Mouse (Mus musculus) liver, embryonic 13.5 days (tissue): Measurements from ENCODE around the gene Cfb. TPM values are rescaled to one million over a fixed set of nuclear protein-coding genes. Genes with fewer than 3 reads are reported as not detected.
A peak's percentile ranks its signal among the peaks of the same experiment; 100 is the strongest.
"Not testable (repeated sequence)": the region's sequence is repeated elsewhere in the genome, so short reads cannot be mapped to it uniquely, and the experiment has no call there.

Experiments
- ATAC-seq: fragments of 200-750 bp; cut with Nextera tagmentation; 2 replicates; pipeline ENCODE4 v1.8.0; 2017; ENCODE audit warnings: low read depth, mild to moderate bottlenecking, moderate number of reproducible peaks, moderate library complexity
- DNase-seq: peaks from one replicate; pipeline ENCODE4 v3.0.0; 2022
- H3K27ac ChIP-seq: fragments of 300-500 bp; sonication (generic); 2 replicates; pipeline ENCODE4 v1.5.1; 2015; ENCODE audit warnings: moderate library complexity, mild to moderate bottlenecking, inconsistent platforms
- H3K27me3 ChIP-seq: fragments of 300-500 bp; sonication (generic); 2 replicates; pipeline ENCODE4 v1.6.1; 2015; ENCODE audit warnings: mild to moderate bottlenecking, inconsistent platforms
- H3K36me3 ChIP-seq: fragments of 300-500 bp; sonication (generic); 2 replicates; pipeline ENCODE4 v1.6.1; 2015; ENCODE audit warnings: mild to moderate bottlenecking, inconsistent platforms
- H3K4me1 ChIP-seq: fragments of 300-500 bp; sonication (generic); replicated peaks from 2 replicates; pipeline ENCODE4 v1.6.1; 2015; ENCODE audit warnings: inconsistent platforms
- H3K4me2 ChIP-seq: fragments of 300-500 bp; sonication (generic); 2 replicates; pipeline ENCODE4 v1.6.1; 2015; ENCODE audit warnings: inconsistent platforms, mild to moderate bottlenecking, moderate library complexity
- H3K4me3 ChIP-seq: fragments of 300-500 bp; sonication (generic); replicated peaks from 2 replicates; pipeline ENCODE4 v1.5.1; 2015; ENCODE audit warnings: mild to moderate bottlenecking, inconsistent platforms
- H3K9ac ChIP-seq: fragments of 300-500 bp; sonication (generic); 2 replicates; pipeline ENCODE4 v1.6.1; 2015; ENCODE audit warnings: mild to moderate bottlenecking, inconsistent platforms
- H3K9me3 ChIP-seq: fragments of 300-500 bp; sonication (generic); replicated peaks from 2 replicates; pipeline ENCODE4 v1.6.1; 2016; ENCODE audit warnings: inconsistent platforms
- WGBS: fragments of 180-500 bp; shearing (Covaris S2); methylation state at CpG from one replicate; pipeline ENCODE4 v1.1.7; 2015; ENCODE audit not compliant: insufficient replicate concordance; 5-methylcytosine and 5-hydroxymethylcytosine counted together
- polyA plus RNA-seq: library from polyadenylated mRNA; unstranded; fragments of >200 nt; fragmentation: Nextera tagmentation; extraction: Ambion mirVana; gene quantifications from 2 replicates; pipeline ENCODE4 v1.2.1, GENCODE M21; 2015

Gene Cfb
- polyA plus RNA-seq = 118 and 133 TPM in 2 replicates

DNA sequence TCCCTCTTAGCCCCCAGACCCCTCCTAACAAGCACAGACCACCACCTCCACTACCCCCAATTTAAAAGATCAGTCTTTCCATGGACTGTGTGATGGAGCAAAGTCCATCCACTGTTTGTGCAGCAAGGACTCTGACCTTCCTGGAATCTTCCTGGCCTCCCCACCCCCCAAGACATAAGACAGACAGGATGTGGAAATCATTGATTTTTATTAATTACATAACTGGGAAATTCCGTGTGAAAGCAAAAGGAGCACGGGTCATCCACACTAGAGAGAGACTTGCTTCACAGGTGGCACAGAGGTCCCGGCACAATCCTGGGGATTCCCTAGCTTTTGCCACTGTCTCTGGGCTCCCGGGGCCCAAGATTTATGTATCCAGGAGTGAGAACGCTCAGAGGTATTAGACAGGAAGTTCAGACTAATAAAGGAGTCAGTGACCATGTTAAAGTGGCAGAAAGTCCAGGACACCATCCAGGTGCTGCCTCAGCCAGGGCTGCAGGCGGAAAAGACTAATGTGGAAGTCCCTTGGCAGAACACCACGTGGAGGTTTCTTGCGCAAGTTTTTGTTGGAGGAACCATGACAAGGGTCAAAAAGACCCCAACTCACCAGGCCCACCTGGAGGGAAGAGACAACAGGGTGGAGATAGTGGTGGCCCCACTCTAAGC, at the start of gene Cfb:
TSS of gene Cfb (minus strand) at position 103 of the 666 bp plus-strand sequence.
- peak within 1 kb of the TSS; percentile 58 for H3K27ac ChIP-seq

GRCm38 (mm10) chr17:34911945-34912351, 49.6 kb upstream of the Cfb start:
- H3K36me3 ChIP-seq = peaks cover 70% of the 10 kb centered on the region
- H3K9me3 ChIP-seq = no peaks in the 10 kb centered on the region
- no peaks in the 10 kb centered on the region for H3K27me3 ChIP-seq
- H3K9ac ChIP-seq = no peak overlapping the region
- peak; percentile 55 for ATAC-seq
- H3K4me1 ChIP-seq = peaks cover 45% of the 10 kb centered on the region
- no peak overlapping the region for H3K4me3 ChIP-seq
- no peak overlapping the region for H3K4me2 ChIP-seq
- WGBS = 43% methylated on average over 5 of the region's 5 CpGs
- DNase-seq = peak; percentile 73
- H3K27ac ChIP-seq = no peak overlapping the region

More for the DNA sequence above, at the start of gene Cfb:
- WGBS = 38% methylated on average over 8 of the region's 8 CpGs
- H3K36me3 ChIP-seq = peaks cover 11% of the 10 kb centered on the region
- H3K27me3 ChIP-seq = 0 out of 2 replicates have a peak, but pooled peaks cover 6% of the 10 kb centered on the region
- peaks cover 33% of the 10 kb centered on the region for H3K4me1 ChIP-seq
- no peaks in the 10 kb centered on the region for H3K9me3 ChIP-seq
- ATAC-seq (peak; percentile 60), DNase-seq (no peak)
- peak within 1 kb of the TSS; percentile 49 for H3K4me2 ChIP-seq
- peak within 1 kb of the TSS; percentile 41 for H3K4me3 ChIP-seq
- H3K9ac ChIP-seq = peak within 1 kb of the TSS; percentile 48

DNA sequence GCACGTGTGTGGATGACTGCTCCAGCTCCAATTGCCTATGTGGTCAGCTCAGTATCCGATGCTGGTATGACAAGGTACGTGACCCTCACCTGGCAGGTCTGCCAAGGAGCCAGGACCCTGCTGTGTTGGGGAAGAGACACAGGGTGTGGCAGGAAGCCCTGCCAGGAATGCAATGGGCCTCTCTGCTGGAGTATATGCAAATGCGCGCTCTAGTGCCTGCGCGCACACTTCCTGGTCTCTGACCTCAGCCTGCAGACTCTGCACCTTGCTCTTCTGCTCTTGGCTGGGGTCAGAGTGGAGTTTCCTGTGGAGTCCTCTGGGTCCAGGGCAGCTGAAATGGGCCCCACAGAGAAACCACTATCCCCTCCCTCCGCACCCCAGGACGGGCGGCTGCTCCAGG, 48.7 kb upstream of the Cfb start:
- 84% methylated on average over 10 of the region's 10 CpGs for WGBS
- ATAC-seq (peak; percentile 12; the same call in 1 of the 2 replicates), DNase-seq (no peak)
- Histone ChIP-seq H3K36me3 (peaks cover 80% of the 10 kb centered on the region), H3K9me3 (no peaks in the 10 kb centered on the region), H3K4me1 (peaks cover 43% of the 10 kb centered on the region), H3K4me3 (no peak overlapping the region), H3K27ac (no peak overlapping the region), H3K4me2 (no peak overlapping the region), H3K9ac (no peak overlapping the region), H3K27me3 (no peaks in the 10 kb centered on the region)

DNA sequence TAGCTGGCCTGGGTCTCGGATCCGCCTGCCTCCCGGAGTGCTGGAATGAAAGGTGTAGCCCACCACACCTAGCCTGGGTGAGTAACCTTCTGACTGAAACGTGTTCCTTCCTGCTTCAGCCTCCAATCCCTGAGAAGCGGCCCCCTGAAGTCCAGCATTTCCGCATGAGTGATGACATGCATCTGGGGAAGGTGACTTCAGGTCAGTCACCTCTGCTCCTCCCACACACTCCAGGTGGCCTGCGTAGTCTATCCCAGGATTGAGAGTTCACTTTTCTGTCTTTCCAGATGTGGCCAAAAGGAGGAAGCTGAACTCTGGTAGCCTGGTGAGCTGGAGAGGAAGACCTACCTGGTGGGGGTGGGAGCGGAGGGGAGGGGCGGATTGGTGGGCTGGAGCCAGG, 40.6 kb upstream of the Cfb start:
- DNase-seq (no peak), ATAC-seq (no peak)
- WGBS = 83% methylated on average over 9 of the region's 9 CpGs
- Histone ChIP-seq H3K36me3 (peaks cover 64% of the 10 kb centered on the region), H3K27ac (no peak overlapping the region), H3K4me2 (no peak overlapping the region), H3K27me3 (no peaks in the 10 kb centered on the region), H3K4me3 (no peak overlapping the region), H3K9me3 (no peaks in the 10 kb centered on the region), H3K9ac (no peak overlapping the region), H3K4me1 (peaks cover 42% of the 10 kb centered on the region)

DNA sequence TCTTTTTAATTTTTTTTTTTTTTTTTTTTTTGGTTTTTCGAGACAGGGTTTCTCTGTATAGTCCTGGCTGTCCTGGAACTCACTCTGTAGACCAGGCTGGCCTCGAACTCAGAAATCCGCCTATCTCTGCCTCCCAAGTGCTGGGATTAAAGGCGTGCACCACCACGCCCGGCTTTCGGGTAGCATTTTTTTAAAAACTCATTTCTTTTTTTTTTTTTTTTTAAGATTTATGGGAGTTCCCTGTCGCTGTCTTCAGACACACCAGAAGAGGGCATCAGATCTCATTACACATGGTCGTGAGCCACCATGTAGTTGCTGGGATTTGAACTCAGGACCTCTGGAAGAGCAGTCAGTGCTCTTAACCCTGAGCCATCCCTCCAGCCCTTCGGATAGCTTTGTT, 39.6 kb upstream of the Cfb start:
- not testable (repeated sequence) for H3K4me2 ChIP-seq, H3K4me3 ChIP-seq, H3K9ac ChIP-seq, H3K27ac ChIP-seq, DNase-seq, H3K9me3 ChIP-seq, H3K27me3 ChIP-seq, ATAC-seq
- peaks cover 54% of the 10 kb centered on the region for H3K36me3 ChIP-seq
- 69% methylated on average over 9 of the region's 10 CpGs for WGBS
- H3K4me1 ChIP-seq = peaks cover 51% of the 10 kb centered on the region

DNA sequence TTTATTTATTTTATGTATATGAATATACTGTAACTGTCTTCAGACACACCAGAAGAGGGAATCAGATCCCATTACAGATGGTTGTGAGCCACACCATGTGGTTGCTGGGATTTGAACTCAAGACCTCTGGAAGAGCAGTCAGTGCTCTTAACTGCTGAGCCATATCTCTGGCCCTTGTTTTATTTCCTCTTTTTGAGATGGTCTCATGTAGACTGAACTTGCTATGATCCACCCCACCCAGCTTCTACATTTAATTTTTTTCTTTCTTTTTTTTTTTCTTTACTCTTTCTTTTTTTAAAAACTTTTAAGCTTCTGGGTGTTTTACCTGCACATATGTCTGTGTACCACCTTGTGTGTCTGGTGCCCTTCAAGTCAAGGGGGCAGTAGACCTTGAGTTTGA, 38.5 kb upstream of the Cfb start:
- not testable (repeated sequence) for ATAC-seq, H3K27ac ChIP-seq, DNase-seq, H3K27me3 ChIP-seq, H3K4me2 ChIP-seq, H3K4me3 ChIP-seq, H3K9me3 ChIP-seq
- H3K36me3 ChIP-seq = peaks cover 51% of the 10 kb centered on the region
- peak overlapping the region; percentile 93; the same call in 1 of the 2 replicates for H3K9ac ChIP-seq
- H3K4me1 ChIP-seq = peaks cover 62% of the 10 kb centered on the region

DNA sequence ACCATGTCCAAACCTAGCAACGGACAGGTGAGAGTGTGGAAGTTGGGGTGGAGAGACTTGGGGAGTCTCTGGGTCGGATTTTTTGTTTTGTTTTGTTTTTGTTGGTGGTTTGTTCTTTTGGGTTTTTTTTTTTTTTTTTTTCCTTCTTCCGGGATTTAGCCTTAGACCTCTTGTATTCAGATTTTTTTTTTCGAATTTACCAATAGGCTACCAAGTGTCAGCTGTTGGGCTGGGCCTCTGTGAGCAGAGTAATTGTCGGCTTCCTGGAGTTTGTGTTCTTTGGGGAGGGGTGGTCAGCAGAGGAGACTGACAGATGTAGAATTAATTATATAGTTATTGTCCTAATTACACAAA, 37.5 kb upstream of the Cfb start:
- DNase-seq (no peak), ATAC-seq (no peak)
- Histone ChIP-seq H3K36me3 (peaks cover 44% of the 10 kb centered on the region), H3K27me3 (no peaks in the 10 kb centered on the region), H3K27ac (peak overlapping the region; percentile 94), H3K4me1 (peaks cover 72% of the 10 kb centered on the region), H3K9me3 (no peaks in the 10 kb centered on the region), H3K9ac (peak overlapping the region; percentile 93), H3K4me3 (peak overlapping the region; percentile 81), H3K4me2 (peak overlapping the region; percentile 98)
- WGBS = 1% methylated on average over 5 of the region's 5 CpGs

GRCm38 (mm10) chr17:34899053-34899889, 37.0 kb upstream of the Cfb start:
- Histone ChIP-seq H3K27ac (peak overlapping the region; percentile 94), H3K9me3 (no peaks in the 10 kb centered on the region), H3K4me1 (peaks cover 78% of the 10 kb centered on the region), H3K4me2 (peak overlapping the region; percentile 98), H3K9ac (peak overlapping the region; percentile 93), H3K27me3 (no peaks in the 10 kb centered on the region), H3K4me3 (peak overlapping the region; percentile 81), H3K36me3 (peaks cover 38% of the 10 kb centered on the region)
- peak; percentile 8; the same call in 1 of the 2 replicates for ATAC-seq
- under 1% methylated on average over 38 of the region's 45 CpGs for WGBS
- DNase-seq = peak; percentile 28

GRCm38 (mm10) chr17:34898706-34899052, 36.4 kb upstream of the Cfb start:
- Histone ChIP-seq H3K4me2 (peak overlapping the region; percentile 98), H3K9ac (peak overlapping the region; percentile 93), H3K4me3 (peak overlapping the region; percentile 81), H3K27ac (peak overlapping the region; percentile 94), H3K9me3 (no peaks in the 10 kb centered on the region), H3K4me1 (peaks cover 82% of the 10 kb centered on the region), H3K27me3 (no peaks in the 10 kb centered on the region), H3K36me3 (peaks cover 33% of the 10 kb centered on the region)
- DNase-seq (no peak), ATAC-seq (no peak)
- WGBS = 0% methylated on average over 30 of the region's 47 CpGs

DNA sequence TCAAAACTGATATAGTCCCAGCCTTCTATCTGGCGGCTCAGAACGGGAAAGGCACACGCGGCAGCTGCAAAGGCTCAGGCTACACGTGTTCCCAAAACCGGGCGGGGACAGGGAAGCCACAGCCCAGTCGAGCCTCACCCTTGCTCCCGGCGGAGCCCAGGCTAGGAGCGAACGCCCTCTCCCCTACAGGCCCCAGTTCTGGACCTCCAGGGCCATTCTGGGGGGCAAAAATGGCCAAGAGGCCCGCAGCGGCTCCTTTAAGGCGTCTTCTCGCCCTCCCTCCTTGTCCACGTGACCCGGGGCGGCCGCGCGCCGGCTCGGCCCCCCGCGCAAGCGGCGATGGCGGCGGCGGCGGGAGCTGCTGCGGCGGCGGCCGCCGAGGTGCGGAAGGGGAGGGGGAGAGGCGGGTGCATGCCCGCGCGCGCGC, 35.9 kb upstream of the Cfb start, which contains the start of the genes C2 and Ehmt2:
TSS of gene C2 (minus strand) at position 106 of the 427 bp plus-strand sequence.
TSS of gene Ehmt2 (plus strand) at position 310 of the 427 bp plus-strand sequence.
- Histone ChIP-seq H3K27me3 (no peaks in the 10 kb centered on the region), H3K9ac (peak within 1 kb of the TSS; percentile 93), H3K27ac (peak within 1 kb of the TSS; percentile 94), H3K4me3 (peak within 1 kb of the TSS; percentile 81), H3K9me3 (no peaks in the 10 kb centered on the region), H3K4me1 (peaks cover 82% of the 10 kb centered on the region), H3K4me2 (peak within 1 kb of the TSS; percentile 98), H3K36me3 (peaks cover 28% of the 10 kb centered on the region)
- DNase-seq (peak; percentile 67), ATAC-seq (peak; percentile 53)
- under 1% methylated on average over 20 of the region's 44 CpGs for WGBS

DNA sequence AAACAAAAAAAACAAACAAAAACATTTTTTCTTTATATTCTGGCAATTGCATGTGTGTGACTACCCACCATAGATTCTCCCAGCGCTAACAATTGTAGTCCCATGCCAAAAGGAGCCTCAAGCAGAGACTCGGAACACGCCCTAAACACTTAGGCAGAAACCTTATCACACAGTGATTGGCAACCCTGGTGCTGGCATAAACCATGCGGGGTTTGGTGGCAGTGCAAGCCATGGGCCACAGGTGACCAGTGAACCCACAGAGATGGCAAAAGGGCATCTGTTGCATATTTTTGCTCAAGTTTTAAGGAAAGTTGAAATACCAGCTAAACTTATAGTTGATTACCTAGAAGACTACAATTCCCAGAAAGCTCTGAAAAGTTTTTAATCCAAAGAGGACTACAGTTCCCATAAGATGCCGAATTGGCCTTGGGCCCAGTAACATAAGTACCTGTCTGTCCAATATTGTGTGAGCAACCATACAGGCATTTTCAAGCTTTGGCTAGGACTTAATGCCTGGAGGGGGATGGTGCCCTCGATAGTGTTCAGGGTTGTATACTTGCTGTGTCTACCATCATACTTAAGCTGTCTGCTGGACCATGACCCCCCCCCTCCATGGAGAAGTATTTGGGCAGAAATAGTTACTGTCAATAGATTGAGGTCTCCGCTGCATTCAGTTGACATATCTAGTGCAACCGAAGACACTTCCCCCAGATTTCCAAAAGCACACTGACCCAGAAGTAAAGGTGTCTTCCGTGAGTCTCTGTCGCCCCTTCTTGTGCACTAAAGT, 35.2 kb upstream of the Cfb start:
- DNase-seq = peak; percentile 36
- 8% methylated on average over 10 of the region's 10 CpGs for WGBS
- peaks cover 81% of the 10 kb centered on the region for H3K4me1 ChIP-seq

More for the DNA sequence above, 35.2 kb upstream of the Cfb start:
- Histone ChIP-seq H3K9me3 (no peaks in the 10 kb centered on the region), H3K27me3 (no peaks in the 10 kb centered on the region), H3K9ac (peak overlapping the region; percentile 93), H3K27ac (peak overlapping the region; percentile 94), H3K4me2 (peak overlapping the region; percentile 98), H3K36me3 (peaks cover 22% of the 10 kb centered on the region), H3K4me3 (peak overlapping the region; percentile 81)
- no peak for ATAC-seq
